Mouse (Mus musculus) ovary, adult 18-20 months (tissue): ENCODE measurements around the gene Olfr373.

ENCODE experiments used
- DNase-seq: peaks from one replicate; pipeline ENCODE4 v3.0.0; 2022; ENCODE audit warnings: low spot score, mixed read lengths

Gene Olfr373

GRCm38 (mm10) chr8:72133507-72133906 is 50.5 kb downstream of the Olfr373 start:
- no peak for DNase-seq

DNA sequence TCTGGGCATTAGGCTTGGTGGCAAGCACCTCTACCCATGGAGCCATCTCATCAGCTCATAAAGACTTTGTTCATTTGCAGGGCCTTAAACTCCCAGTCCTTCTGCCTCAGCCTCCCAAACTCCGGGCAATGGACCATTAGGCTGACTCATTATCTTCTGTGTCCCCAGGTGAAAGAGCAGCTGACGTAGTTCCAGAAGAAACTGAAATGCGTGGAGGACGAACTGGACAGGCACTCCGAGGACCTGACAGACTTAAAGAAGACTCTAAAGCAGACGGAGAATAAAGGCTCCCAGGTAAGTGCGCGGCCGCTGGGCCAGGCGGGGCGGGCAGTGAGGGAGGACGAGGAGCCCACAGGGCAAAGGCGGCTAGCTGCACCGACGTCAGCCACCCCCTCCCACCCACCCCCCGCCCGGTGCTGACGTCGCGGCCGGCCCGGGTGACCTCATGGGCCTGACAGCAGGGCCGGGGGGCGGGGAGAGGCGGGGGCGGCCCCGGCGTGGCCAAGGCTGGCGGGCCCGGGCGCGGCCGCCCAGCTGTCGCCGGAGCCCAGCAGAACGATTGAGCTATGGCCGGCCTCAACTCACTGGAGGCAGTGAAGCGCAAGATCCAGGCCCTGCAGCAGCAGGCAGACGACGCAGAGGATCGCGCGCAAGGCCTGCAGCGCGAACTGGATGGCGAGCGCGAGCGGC is 51.9 kb downstream of the Olfr373 start, which contains the start of gene Tpm4:
Tpm4 (plus strand) TSS at position 220 of the 690 bp plus-strand sequence.
- peak; percentile 58 for DNase-seq

- DNase-seq: peak; percentile 17
Measured at GRCm38 (mm10) chr8:72135446-72136301, 52.7 kb downstream of the Olfr373 start.

DNA sequence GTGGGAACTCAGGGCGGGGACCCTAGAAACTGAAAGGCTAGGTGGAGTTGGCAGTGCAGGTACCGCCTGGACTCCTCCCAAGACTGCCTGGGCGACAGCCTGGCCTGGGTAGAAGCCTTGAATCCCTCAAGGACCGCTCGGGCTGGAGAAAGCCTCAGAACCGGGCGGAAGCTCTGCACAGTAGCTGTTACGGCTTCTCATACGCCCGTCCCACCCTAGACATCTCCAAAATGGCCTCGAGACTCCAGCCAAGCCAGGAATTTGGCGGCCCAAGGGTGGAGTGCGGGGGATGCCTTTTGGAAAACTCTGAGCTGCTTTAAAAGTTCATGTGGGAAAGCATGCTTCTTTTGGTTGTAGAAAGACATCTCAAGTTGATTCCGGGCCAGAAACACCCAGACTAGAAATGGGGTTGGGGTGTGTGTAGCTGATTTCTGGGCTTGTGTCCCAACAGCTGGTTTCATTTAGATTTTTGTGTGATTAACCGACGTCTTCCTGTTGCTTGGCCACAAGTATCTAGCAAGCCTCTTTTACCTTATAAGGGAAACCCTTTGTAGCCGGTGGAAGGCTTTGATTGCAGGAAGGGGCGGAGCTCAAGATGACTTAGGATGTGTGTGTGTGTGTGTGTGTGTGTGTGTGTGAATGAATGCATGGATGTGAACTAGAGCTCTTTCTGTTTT is 53.5 kb downstream of the Olfr373 start:
- peak; percentile 67 for DNase-seq

DNA sequence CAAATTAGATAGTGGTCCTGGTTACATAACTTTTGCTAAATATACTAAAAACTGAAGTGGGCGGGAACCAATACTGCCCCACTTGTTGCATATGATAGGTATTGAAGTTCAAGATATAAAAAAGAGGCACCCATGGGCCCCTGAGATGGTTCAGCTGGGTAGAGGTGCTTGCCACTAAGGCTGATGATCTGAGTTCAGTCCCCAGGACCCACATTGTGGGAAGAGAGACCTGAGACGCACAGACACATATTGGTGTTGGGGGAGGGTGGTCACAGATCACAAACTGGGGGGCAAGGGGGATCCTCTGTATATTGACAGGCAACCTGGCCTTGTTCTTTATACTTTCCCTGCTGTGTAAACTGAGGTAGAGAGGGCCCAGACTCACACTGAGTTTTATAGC is 54.5 kb downstream of the Olfr373 start:
- no peak for DNase-seq

DNA sequence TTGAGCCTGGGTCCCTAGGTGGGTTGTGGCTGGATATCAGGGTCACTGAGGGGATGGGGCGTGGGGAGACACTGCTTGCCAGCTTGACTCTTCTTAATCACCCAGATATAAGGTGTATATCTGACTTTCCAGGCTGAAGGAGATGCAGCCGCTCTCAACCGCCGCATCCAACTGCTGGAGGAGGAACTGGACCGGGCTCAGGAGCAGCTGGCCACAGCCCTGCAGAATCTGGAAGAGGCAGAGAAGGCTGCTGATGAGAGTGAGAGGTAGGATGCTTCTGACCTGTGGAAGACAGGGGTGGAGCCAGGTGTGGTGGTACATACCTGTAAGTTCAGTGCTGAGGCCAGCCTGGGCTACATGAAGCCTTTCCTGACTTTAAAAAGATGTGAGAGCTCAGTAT is 55.5 kb downstream of the Olfr373 start:
- no peak for DNase-seq

DNA sequence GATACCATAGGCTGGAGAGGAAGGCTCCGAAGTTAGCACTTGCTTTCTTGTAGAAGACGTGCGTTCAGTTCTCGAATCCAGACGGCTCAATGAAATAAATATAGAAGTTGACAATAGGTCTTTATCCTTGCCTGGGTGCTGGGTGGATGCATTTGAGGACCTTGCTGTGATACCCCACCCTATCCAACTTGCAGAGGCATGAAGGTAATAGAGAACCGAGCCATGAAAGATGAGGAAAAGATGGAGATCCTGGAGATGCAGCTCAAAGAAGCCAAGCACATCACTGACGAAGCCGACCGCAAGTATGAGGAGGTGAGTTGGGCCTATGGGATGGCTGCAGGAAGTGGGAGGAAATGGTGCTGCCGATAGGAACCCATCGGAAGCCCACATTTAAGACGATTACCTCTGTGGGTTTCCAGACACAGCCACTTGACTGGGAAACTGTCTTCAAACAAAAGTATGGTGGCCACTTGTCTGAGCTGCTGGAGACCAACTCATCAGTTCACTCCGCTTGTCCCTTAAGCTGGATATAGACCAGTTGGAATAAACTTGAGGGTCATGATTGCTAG is 60.4 kb downstream of the Olfr373 start:
- DNase-seq: no peak

DNA sequence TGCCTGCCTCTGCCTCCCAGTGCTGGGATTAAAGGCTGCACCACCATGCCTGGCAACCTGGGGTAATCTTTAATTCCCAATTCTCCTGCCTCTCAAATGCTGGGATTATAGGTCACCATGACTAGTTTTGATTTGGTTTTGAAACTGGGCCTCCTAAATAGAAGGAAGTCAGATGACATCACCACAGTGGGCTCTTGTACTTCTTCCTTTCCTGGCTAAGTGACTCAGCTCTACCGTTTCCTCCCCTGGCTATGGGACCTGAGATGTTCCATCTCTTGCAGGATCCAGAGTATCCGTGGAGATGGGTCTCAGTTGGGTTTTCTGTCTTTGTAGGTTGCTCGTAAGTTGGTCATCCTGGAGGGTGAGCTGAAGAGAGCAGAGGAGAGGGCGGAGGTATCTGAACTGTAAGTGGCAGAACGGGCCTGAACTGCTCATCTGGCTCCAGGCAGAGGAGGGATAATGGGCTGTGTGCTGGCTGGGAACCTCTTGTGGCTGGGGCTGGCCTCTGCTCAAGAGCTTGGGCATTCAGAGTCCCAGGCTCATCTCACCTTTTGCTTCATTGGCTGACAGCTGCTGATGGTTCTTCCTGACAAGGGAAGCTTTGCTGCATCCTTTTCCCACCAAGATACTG is 61.5 kb downstream of the Olfr373 start:
- no peak for DNase-seq

- no peak for DNase-seq
Measured at GRCm38 (mm10) chr8:72145511-72145910, 62.5 kb downstream of the Olfr373 start.

DNA sequence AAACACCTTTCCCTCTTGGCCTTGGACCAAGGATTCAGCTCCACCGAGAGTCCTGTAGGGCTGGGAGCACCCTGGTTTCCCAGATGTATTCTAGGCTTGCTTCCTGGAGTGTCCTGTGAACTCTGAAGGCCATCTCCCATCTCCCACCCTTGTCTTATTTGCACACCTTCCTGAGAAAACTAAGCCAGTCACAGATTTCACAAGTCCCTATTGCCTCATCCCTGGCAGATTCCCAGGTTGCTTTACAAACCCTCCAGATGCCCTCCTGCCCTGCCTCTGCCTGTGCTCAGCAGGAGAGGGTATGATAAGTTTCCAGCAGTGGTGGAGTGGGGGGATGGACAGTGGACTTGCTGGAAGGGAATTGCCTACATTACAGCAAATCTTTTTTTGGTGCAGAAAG is 63.1 kb downstream of the Olfr373 start:
- DNase-seq: no peak

DNA sequence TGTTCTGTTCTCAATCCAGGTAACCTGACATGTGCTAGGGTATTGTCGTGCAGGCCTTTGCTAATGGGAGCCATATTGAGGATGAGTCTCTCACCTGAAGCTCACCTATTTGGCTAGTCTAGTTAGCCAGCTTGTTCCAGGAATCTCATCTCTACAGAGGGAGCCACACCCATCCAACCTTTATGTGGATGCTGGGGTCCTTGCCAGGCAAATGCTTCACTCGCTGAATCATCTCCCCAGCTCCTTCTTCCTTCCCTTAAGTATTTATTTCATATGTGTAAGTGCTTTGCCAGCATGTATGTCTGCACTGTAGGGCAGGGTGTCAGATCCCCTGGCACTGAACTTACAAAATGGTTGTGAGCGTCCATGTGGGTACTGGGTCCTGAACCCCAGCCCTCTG is 63.6 kb downstream of the Olfr373 start:
- no peak for DNase-seq

DNA sequence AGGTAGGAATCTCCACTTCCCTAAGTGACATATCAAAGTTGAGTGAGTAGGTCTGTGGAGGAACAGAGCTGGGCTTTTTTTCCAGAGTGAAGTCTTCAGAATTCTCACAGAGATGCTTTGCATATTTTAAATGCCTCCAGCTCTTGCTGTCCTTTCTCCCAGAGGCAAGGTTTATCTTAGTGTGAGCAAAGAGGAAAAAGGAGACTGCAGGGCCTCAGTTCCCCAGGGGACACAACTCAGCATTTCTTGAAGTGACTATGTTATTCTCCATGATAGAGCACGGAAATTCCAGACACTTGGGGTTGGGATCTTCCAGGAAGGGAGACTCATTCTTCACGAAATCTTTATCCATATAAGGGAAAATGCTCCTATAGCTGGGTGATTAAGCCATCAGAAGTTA is 64.3 kb downstream of the Olfr373 start:
- no peak for DNase-seq

GRCm38 (mm10) chr8:72149056-72149455 is 66.1 kb downstream of the Olfr373 start:
- no peak for DNase-seq

DNA sequence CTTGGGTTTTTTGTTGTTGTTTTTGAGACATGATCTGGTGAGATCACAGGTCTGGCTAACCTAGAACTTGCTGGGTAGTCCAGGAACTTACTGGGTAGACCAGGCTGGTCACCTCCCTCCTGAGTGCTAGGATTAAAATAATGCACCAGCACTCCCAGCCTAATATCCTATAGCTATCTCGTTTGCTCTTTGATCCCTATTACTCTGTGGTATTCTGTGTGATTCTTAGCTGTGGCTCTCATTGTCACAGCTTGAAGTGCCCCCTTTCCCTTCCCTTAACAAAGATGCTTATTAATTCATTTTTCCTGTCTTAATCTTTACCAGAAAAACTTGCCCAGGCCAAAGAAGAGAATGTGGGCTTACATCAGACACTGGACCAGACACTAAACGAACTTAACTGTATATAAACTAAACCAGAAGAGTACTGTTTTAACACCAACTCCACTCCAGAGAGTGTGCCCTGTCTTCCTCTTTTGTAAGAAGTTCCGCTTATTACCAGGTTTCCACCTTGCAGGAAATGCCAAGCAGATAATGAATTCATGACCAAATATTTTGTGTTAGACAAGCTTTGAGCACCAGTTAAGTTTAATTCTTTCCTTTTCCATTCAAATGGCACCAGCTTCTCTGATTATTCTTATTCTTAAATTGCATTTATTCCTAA is 68.6 kb downstream of the Olfr373 start:
- no peak for DNase-seq
